Mouse (Mus musculus): ENCODE results near the gene Lmod3. TPM values are rescaled to one million over a fixed set of nuclear protein-coding genes. Genes with fewer than 3 reads are reported as not detected.
A peak's percentile ranks its signal among the peaks of the same experiment; 100 is the strongest.
"Not testable (repeated sequence)": the region's sequence is repeated elsewhere in the genome, so short reads cannot be mapped to it uniquely, and the experiment has no call there.

Gene Lmod3
- polyA plus RNA-seq, 2 experiments = 11.9 to 12.2 TPM

DNA sequence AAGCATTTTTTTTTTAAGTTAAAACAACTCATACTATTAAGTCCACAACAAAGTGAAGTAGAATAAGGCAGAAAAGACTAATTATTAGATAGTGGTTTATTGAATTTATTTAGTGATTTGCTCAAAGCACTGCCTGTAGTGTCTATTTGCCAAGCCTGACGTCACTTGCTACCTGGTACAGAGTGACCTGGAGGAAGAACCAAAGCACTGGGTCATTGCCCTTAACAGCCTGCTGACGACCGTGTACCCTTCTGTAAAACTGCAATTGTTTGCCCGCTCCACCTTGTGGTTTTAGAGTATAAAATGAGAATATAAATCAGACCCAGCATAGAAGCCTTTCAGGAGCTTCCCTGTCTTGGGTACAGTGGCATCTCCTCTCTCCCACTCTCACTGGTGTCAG is 9.7 kb upstream of the Lmod3 start:
- H3K36me3 ChIP-seq (ENCODE audit: control insufficient read depth, insufficient read depth, low read length) = no peaks in the 10 kb centered on the region
- no peak overlapping the region for H3K4me2 ChIP-seq (replicated peaks; ENCODE audit: low read depth, low read length, severe bottlenecking)
- H3K4me3 ChIP-seq (replicated peaks; ENCODE audit: low read length) = no peak overlapping the region
- no peak overlapping the region for H3K27ac ChIP-seq (replicated peaks; ENCODE audit: low read depth, low read length)
- ATAC-seq (ENCODE audit: low FRiP score, low read depth) (no peak), DNase-seq (ENCODE audit: low spot score) (no peak)
- 67% methylated on average over 4 of the region's 4 CpGs for WGBS
- H3K9ac ChIP-seq (ENCODE audit: low read depth, low read length, severe bottlenecking) = no peak overlapping the region
- H3K4me1 ChIP-seq (ENCODE audit: control insufficient read depth, insufficient read depth, low read length) = no peaks in the 10 kb centered on the region
- no peaks in the 10 kb centered on the region for H3K27me3 ChIP-seq (ENCODE audit: control insufficient read depth, insufficient read depth, low read length)
- TF ChIP-seq POLR2A (IDR thresholded peaks at IDR 0.05; ENCODE audit: borderline replicate concordance, extremely low read depth, insufficient read depth, insufficient read length) = no peak
- no peaks in the 10 kb centered on the region for H3K9me3 ChIP-seq (ENCODE audit: control insufficient read depth, low read length)

DNA sequence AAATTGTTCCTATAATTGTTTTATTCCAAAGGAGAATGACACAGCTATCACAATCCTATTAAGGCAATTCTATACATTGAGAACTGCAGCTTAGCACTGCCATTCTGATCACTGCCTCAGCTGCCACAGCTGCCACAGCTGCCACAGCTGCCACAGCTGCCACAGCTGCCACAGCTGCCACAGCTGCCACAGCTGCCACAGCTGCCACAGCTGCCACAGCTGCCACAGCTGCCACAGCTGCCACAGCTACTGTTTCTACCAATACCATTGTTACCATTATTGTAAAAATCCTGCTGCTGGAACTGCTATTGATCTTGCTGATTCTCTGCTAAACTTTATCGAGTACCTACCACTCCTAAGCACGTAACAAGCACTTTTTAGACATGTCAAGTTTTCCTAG is 7.4 kb upstream of the Lmod3 start:
- 92% methylated on average over 2 of the region's 2 CpGs for WGBS
- not testable (repeated sequence) for ATAC-seq (ENCODE audit: low FRiP score, low read depth); H3K9ac ChIP-seq (ENCODE audit: low read depth, low read length, severe bottlenecking); H3K27ac ChIP-seq (replicated peaks; ENCODE audit: low read depth, low read length); H3K4me2 ChIP-seq (replicated peaks; ENCODE audit: low read depth, low read length, severe bottlenecking); H3K36me3 ChIP-seq (ENCODE audit: control insufficient read depth, insufficient read depth, low read length); H3K4me1 ChIP-seq (ENCODE audit: control insufficient read depth, insufficient read depth, low read length); H3K4me3 ChIP-seq (replicated peaks; ENCODE audit: low read length); H3K9me3 ChIP-seq (ENCODE audit: control insufficient read depth, low read length); DNase-seq (ENCODE audit: low spot score); H3K27me3 ChIP-seq (ENCODE audit: control insufficient read depth, insufficient read depth, low read length)

DNA sequence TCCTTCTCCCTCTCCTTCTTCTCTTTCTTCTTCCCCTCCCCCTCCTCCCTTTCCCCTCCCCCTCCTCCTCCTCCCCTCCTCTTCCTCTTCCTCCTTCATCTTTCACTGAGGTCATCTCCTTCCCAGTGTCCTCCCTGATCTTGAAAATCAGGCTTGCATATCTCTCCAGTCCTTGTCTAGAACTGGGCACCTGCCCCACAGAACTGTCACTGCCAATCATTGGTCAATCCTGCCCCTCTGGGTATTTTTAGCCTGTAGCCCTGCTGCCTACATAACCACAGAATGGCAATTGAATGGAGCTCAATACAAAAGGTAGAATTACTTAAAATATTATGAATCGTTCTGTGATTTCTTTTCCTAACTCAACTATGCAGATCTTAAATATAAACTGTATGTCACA is 5.9 kb upstream of the Lmod3 start:
- Histone ChIP-seq H3K9ac (ENCODE audit: low read depth, low read length, severe bottlenecking) (no peak overlapping the region), H3K4me3 (replicated peaks; ENCODE audit: low read length) (no peak overlapping the region), H3K4me2 (replicated peaks; ENCODE audit: low read depth, low read length, severe bottlenecking) (no peak overlapping the region), H3K27me3 (ENCODE audit: control insufficient read depth, insufficient read depth, low read length) (no peaks in the 10 kb centered on the region), H3K4me1 (ENCODE audit: control insufficient read depth, insufficient read depth, low read length) (no peaks in the 10 kb centered on the region), H3K9me3 (ENCODE audit: control insufficient read depth, low read length) (no peaks in the 10 kb centered on the region), H3K36me3 (ENCODE audit: control insufficient read depth, insufficient read depth, low read length) (no peaks in the 10 kb centered on the region), H3K27ac (replicated peaks; ENCODE audit: low read depth, low read length) (no peak overlapping the region)
- no peak for DNase-seq (ENCODE audit: low spot score)
- WGBS = 98% methylated on average over 1 of the region's 1 CpGs
- ATAC-seq (ENCODE audit: low FRiP score, low read depth) = no peak
- no peak for TF ChIP-seq POLR2A (IDR thresholded peaks at IDR 0.05; ENCODE audit: borderline replicate concordance, extremely low read depth, insufficient read depth, insufficient read length)

DNA sequence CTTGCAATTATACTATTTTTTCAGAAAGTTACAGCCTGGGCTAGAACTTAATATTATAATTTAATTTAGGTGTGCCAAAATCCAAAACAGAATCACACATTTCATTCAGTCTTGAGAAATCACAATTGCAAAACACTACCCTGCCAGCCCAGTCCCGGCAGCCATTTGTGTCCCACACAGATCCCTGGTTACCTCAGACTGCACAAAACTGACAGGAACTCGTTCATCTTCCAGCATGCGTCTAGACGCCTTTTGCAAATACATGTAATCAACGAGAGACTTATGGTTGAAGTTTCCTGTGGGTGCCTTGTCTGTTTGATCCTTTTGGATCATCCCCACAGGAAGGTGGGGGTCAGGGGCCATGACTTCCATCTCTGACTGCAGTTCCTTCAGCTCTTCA is 473 bp downstream of the Lmod3 start:
- Histone ChIP-seq H3K9me3 (ENCODE audit: control insufficient read depth, low read length) (no peaks in the 10 kb centered on the region), H3K9ac (ENCODE audit: low read depth, low read length, severe bottlenecking) (no peak overlapping the region), H3K4me1 (ENCODE audit: control insufficient read depth, insufficient read depth, low read length) (no peaks in the 10 kb centered on the region), H3K4me3 (replicated peaks; ENCODE audit: low read length) (no peak overlapping the region), H3K36me3 (ENCODE audit: control insufficient read depth, insufficient read depth, low read length) (no peaks in the 10 kb centered on the region), H3K27me3 (ENCODE audit: control insufficient read depth, insufficient read depth, low read length) (no peaks in the 10 kb centered on the region), H3K27ac (replicated peaks; ENCODE audit: low read depth, low read length) (no peak overlapping the region), H3K4me2 (replicated peaks; ENCODE audit: low read depth, low read length, severe bottlenecking) (no peak overlapping the region)
- no peak for ATAC-seq (ENCODE audit: low FRiP score, low read depth)
- no peak for TF ChIP-seq POLR2A (IDR thresholded peaks at IDR 0.05; ENCODE audit: borderline replicate concordance, extremely low read depth, insufficient read depth, insufficient read length)
- WGBS = 62% methylated on average over 5 of the region's 5 CpGs
- DNase-seq (ENCODE audit: low spot score) = no peak

DNA sequence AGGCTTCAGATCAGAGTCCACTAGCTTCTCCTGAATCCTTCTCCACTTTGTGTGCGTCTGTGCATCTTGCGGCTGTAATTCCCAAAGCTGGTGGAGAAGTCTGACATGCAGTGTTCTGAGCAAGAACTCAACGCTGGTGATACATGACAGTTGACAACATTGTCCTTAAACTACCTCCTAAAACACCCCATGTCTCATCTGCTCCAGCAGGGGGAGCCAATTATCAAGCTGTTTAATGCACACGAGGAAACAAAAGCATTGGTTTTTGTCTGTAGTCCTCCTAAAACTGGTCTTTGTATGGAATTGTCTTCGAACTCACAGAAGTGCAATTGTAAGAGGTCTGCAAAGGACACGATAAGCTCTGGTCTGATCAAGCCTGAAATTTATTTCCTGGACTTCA is 1.6 kb downstream of the Lmod3 start:
- TF ChIP-seq POLR2A (IDR thresholded peaks at IDR 0.05; ENCODE audit: borderline replicate concordance, extremely low read depth, insufficient read depth, insufficient read length) = no peak
- WGBS = 49% methylated on average over 6 of the region's 6 CpGs
- Histone ChIP-seq H3K4me3 (replicated peaks; ENCODE audit: low read length) (no peak overlapping the region), H3K9ac (ENCODE audit: low read depth, low read length, severe bottlenecking) (no peak overlapping the region), H3K36me3 (ENCODE audit: control insufficient read depth, insufficient read depth, low read length) (no peaks in the 10 kb centered on the region), H3K9me3 (ENCODE audit: control insufficient read depth, low read length) (no peaks in the 10 kb centered on the region), H3K4me1 (ENCODE audit: control insufficient read depth, insufficient read depth, low read length) (no peaks in the 10 kb centered on the region), H3K27me3 (ENCODE audit: control insufficient read depth, insufficient read depth, low read length) (no peaks in the 10 kb centered on the region), H3K4me2 (replicated peaks; ENCODE audit: low read depth, low read length, severe bottlenecking) (no peak overlapping the region), H3K27ac (replicated peaks; ENCODE audit: low read depth, low read length) (no peak overlapping the region)
- peak; percentile 60 for DNase-seq (ENCODE audit: low spot score)
- ATAC-seq (ENCODE audit: low FRiP score, low read depth) = no peak

DNA sequence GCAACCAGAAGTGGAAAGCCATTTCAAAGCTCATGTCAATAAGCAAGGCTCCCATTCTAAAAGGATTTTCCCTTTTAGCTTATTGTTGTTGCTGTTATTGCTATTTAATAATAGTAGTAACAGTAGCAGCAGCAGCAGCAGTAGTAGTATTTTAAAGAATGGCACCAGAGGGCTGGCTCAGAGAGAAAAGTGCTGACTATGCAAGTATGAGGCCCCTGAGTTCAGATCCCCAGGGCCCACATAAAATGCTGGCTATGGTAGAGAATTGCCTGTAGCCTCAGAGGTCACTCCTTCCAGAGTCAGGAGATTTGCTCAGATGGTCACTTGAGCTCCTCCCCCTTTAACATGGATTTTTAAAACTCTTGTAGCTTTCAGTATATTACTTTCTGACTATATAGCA is 7.4 kb downstream of the Lmod3 start:
- DNase-seq (ENCODE audit: low spot score) (no peak), ATAC-seq (ENCODE audit: low FRiP score, low read depth) (no peak)
- Histone ChIP-seq H3K4me2 (replicated peaks; ENCODE audit: low read depth, low read length, severe bottlenecking) (no peak overlapping the region), H3K36me3 (ENCODE audit: control insufficient read depth, insufficient read depth, low read length) (no peaks in the 10 kb centered on the region), H3K4me1 (ENCODE audit: control insufficient read depth, insufficient read depth, low read length) (no peaks in the 10 kb centered on the region), H3K27me3 (ENCODE audit: control insufficient read depth, insufficient read depth, low read length) (no peaks in the 10 kb centered on the region), H3K9me3 (ENCODE audit: control insufficient read depth, low read length) (no peaks in the 10 kb centered on the region), H3K4me3 (replicated peaks; ENCODE audit: low read length) (no peak overlapping the region), H3K9ac (ENCODE audit: low read depth, low read length, severe bottlenecking) (no peak overlapping the region), H3K27ac (replicated peaks; ENCODE audit: low read depth, low read length) (no peak overlapping the region)
- TF ChIP-seq POLR2A (IDR thresholded peaks at IDR 0.05; ENCODE audit: borderline replicate concordance, extremely low read depth, insufficient read depth, insufficient read length) = no peak
